Mouse (Mus musculus): ENCODE measurements around the gene Crtac1.
A peak's percentile ranks its signal among the peaks of the same experiment; 100 is the strongest.

DNA sequence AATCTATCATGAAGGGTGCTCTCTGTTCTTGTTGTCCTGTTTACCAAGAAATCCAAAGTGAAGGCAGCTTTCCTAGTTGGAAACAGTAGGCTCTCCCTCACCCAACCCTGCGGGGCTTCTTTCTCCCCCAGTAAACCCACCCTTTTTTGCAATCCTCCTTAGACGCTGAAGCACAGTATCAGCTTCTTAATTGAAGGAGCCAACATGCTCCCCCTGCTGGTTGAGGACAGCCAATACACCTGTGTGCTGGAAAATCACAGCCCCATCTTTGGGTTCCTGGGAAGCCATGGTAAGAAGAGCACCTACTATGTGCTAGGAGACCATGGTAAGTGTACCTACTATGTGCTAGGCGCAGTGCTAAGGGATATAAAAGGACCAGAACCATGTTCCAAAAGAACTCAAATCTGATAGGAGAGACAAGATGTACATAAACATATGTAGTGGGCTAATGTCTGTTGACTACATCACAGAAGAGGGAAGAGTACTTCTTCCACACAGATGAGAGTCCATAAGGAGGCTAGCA lies 12.4 kb upstream of the Crtac1 start:
- TF ChIP-seq POLR2A (IDR thresholded peaks at IDR 0.05; ENCODE audit: low read depth, low read length) (no peak), CTCF (IDR thresholded peaks at IDR 0.05; ENCODE audit: extremely low read depth, insufficient read length, insufficient replicate concordance, low read depth, low read length) (peak; percentile 80; the same call in 1 of the 2 replicates)
